Mouse (Mus musculus) spleen, adult 2 months (tissue): ENCODE results near the gene Btbd10.

Experiments used
- CTCF ChIP-seq: fragments of 200-500 bp; IDR thresholded peaks from 2 replicates; pipeline ENCODE4 v1.5.1; 2011; ENCODE audit warnings: mild to moderate bottlenecking, inconsistent platforms; ENCODE audit not compliant: insufficient read depth, insufficient read length, insufficient replicate concordance; ENCODE audit errors: extremely low read depth
- POLR2A ChIP-seq: fragments of 200-500 bp; IDR thresholded peaks from 2 replicates; pipeline ENCODE4 v1.6.1; 2011; ENCODE audit warnings: low read depth, low read length, inconsistent platforms

GRCm38 (mm10) chr7:113372682-113373081 lies 3.5 kb upstream of the Btbd10 start:
- TF ChIP-seq CTCF (no peak), POLR2A (no peak)
